Mouse (Mus musculus) frontal cortex, postnatal 10 days (tissue): ENCODE measurements around the gene Sult2a8.
"Not testable (repeated sequence)": the region's sequence is repeated elsewhere in the genome, so short reads cannot be mapped to it uniquely, and the experiment has no call there.

Experiments
- DNase-seq, 2 experiments: peaks; one replicate each; pipeline ENCODE4 v3.0.0; 2022; ENCODE audit warnings: low spot score in 2 of 2, mixed read lengths in 1 of 2

The Sult2a8 gene

GRCm38 (mm10) chr7:14446534-14446933, at the start of gene Sult2a8:
Gene Sult2a8 (minus strand): TSS chr7:14446769.
- DNase-seq: no peak

DNA sequence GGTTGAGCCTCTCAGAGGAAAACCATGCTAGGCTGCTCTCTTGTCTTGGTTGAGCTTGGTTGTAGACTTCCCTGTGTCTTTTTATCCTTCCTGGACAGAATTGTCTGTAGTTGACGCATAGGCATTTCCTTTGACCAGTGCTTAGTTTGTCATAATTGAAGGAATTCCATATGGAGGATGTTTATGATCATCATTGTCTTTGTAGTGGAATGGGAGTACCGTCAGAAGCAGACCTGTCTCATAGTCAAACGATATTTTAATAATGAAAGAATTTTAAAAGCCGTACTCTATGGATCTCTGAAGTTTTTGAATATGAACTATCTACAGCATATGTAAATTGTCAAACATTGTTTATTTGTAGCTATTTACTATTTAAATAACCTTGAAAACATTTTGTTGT, 47.6 kb upstream of the Sult2a8 start, which contains the start of gene Sult2a7:
Gene Sult2a7 (minus strand): TSS at position 101 of the 400 bp plus-strand sequence.
- DNase-seq: no peak

DNA sequence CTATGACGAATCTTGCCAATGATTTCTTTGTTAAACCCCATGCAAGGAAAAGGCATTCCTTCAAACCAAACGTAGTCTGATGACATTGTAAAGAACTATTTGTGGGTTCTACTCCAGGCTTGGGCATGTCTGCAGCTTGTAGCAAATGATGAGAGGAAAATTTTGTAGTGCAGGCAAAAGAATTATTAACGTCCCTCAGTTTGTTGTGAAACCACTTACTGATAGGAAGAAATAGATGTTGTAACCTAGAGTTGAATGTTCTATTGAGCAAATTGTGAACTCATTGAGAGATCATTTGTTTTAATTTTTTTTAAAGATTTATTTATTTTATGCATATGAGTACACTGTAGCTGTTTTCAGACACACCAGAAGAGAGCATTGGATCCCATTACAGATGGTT, 46.3 kb upstream of the Sult2a8 start:
- DNase-seq: no peak

- DNase-seq: no peak
These were observed 7.0 kb downstream of the Sult2a8 start for GRCm38 (mm10) chr7:14439581-14439980.

GRCm38 (mm10) chr7:14438484-14438883, 8.1 kb downstream of the Sult2a8 start:
- DNase-seq: no peak

DNA sequence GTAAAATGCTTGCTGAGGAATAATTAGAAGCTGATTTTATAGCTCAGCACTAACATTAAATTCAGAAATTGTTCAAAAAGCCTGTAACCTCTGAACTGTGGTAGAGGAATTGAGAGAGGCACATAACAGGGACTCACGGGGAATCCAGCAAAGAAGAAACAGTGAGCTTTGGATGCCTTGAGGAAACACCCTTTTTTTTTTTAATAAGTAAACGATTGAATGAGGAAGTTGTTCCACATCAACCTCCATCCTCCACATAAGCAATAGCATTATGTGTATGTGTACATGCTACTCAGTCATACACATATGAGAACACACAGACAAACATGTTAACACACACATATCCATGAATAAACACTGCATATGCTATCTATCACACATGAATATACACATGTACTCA, 8.5 kb downstream of the Sult2a8 start:
- no peak for DNase-seq

DNA sequence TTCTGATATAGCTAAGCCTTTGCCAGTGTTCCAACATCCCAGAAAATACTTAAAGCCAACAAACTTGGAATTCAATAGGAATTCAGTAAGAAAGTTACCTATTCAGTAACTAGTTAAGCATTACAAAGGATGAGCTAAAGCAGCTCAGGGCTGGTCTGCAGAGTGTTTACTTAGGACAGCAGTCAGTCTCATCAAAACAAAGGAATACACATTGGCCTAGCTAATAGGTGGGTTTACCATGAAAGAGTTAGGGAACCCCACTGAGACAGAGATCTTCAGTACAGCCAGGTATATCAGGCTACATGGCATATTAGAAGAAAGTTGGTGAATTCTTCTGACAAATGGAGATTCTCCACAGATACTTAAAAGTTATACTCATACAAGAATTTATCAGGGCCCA, 47.2 kb downstream of the Sult2a8 start:
- DNase-seq: not testable (repeated sequence)

DNA sequence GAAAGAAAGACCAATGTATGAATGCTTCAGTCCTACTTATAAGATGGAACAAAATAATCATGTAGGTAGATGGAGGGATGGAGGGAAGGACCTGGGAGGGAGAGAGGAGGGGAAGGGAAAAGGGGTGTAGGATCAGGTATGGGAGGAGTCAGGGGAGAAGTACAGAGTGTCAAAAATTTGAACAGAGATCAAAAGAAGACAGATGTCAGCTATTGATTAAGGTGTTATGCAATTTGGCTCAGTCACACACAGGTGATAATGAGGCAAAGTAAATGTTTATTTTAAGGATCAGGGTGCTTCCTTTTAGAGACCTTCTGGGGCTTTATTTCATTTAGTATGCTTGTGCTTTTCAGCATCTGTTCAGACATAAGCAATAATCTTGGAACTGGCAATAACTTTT, 50.1 kb downstream of the Sult2a8 start:
- DNase-seq: no peak
